Mouse (Mus musculus) lung, embryonic 14.5 days (tissue): ENCODE measurements around the gene Tmem44. TPM values are rescaled to one million over a fixed set of nuclear protein-coding genes. Genes with fewer than 3 reads are reported as not detected.
A peak's percentile ranks its signal among the peaks of the same experiment; 100 is the strongest.

ENCODE experiments used
- ATAC-seq: fragments of 200-750 bp; cut with Nextera tagmentation; 2 replicates; pipeline ENCODE4 v1.8.0; 2017; ENCODE audit warnings: mild to moderate bottlenecking, moderate TSS enrichment, moderate library complexity; ENCODE audit not compliant: insufficient read depth
- DNase-seq: peaks from one replicate; pipeline ENCODE4 v3.0.0-alpha.2; 2015
- H3K27ac ChIP-seq: fragments of 300-500 bp; sonication (generic); 2 replicates; pipeline ENCODE4 v1.5.1; 2014; ENCODE audit warnings: low read depth, mild to moderate bottlenecking, moderate library complexity
- H3K27me3 ChIP-seq: fragments of 300-500 bp; sonication (generic); 2 replicates; pipeline ENCODE4 v1.6.1; 2014; ENCODE audit warnings: low read length, control low read depth; ENCODE audit not compliant: insufficient read depth
- H3K36me3 ChIP-seq: fragments of 300-500 bp; sonication (generic); 2 replicates; pipeline ENCODE4 v1.6.1; 2014; ENCODE audit warnings: control low read depth; ENCODE audit not compliant: insufficient read depth
- H3K4me1 ChIP-seq: fragments of 300-500 bp; sonication (generic); 2 replicates; pipeline ENCODE4 v1.6.1; 2014; ENCODE audit warnings: antibody characterized with exemption, control low read depth; ENCODE audit not compliant: insufficient read depth
- H3K4me2 ChIP-seq: fragments of 300-500 bp; sonication (generic); 2 replicates; pipeline ENCODE4 v1.6.1; 2014; ENCODE audit warnings: mild to moderate bottlenecking
- H3K4me3 ChIP-seq: fragments of 300-500 bp; sonication (generic); 2 replicates; pipeline ENCODE4 v1.5.1; 2014; ENCODE audit warnings: low read depth, low read length
- H3K9ac ChIP-seq: fragments of 300-500 bp; sonication (generic); 2 replicates; pipeline ENCODE4 v1.6.1; 2014
- H3K9me3 ChIP-seq: fragments of 300-500 bp; sonication (generic); 2 replicates; pipeline ENCODE4 v1.6.1; 2016; ENCODE audit warnings: low read depth, low read length, control low read depth
- CTCF ChIP-seq: IDR thresholded peaks from 2 replicates; pipeline ENCODE4 v1.5.1; 2016; ENCODE audit warnings: antibody characterized with exemption, low read depth
- WGBS: fragments of 180-500 bp; shearing (Covaris S2); extraction: QIAGEN DNeasy Blood & Tissue Kit; methylation state at CpG from one replicate; pipeline ENCODE4 v1.1.7; 2014; 5-methylcytosine and 5-hydroxymethylcytosine counted together
- polyA plus RNA-seq: library from polyadenylated mRNA; unstranded; fragments of >200 nt; fragmentation: Nextera tagmentation; extraction: Ambion mirVana; gene quantifications from 2 replicates; pipeline ENCODE4 v1.2.1, GENCODE M21; 2014

Tmem44 gene
- polyA plus RNA-seq, 1 experiment from 2014 or later, result 27.1 TPM

GRCm38 (mm10) chr16:30507120-30507519 is 43.5 kb downstream of the Tmem44 start:
- Histone ChIP-seq H3K9me3 (no peaks in the 10 kb centered on the region), H3K4me1 (peaks cover 11% of the 10 kb centered on the region), H3K4me2 (no peak overlapping the region), H3K4me3 (no peak overlapping the region), H3K27me3 (no peaks in the 10 kb centered on the region; the same call in 1 of the 2 replicates), H3K36me3 (no peaks in the 10 kb centered on the region), H3K9ac (no peak overlapping the region), H3K27ac (no peak overlapping the region)
- no peak for ATAC-seq
- TF ChIP-seq CTCF, result no peak
- WGBS, result 40% methylated on average over 10 of the region's 10 CpGs
- DNase-seq, result no peak

- Histone ChIP-seq H3K4me3 (no peak overlapping the region), H3K4me1 (peaks cover 7% of the 10 kb centered on the region; the same call in 1 of the 2 replicates), H3K4me2 (no peak overlapping the region)
Measured at GRCm38 (mm10) chr16:30505311-30506031, 45.2 kb downstream of the Tmem44 start.

GRCm38 (mm10) chr16:30504856-30505255 is 45.8 kb downstream of the Tmem44 start:
- DNase-seq (no peak), ATAC-seq (no peak)
- H3K4me1 ChIP-seq, result peaks cover 7% of the 10 kb centered on the region; the same call in 1 of the 2 replicates
- H3K4me3 ChIP-seq, result no peak overlapping the region
- H3K27ac ChIP-seq, result no peak overlapping the region
- H3K9me3 ChIP-seq, result no peaks in the 10 kb centered on the region
- no peaks in the 10 kb centered on the region; the same call in 1 of the 2 replicates for H3K27me3 ChIP-seq
- no peak overlapping the region for H3K9ac ChIP-seq
- no peak overlapping the region for H3K4me2 ChIP-seq
- no peaks in the 10 kb centered on the region for H3K36me3 ChIP-seq
- no peak for TF ChIP-seq CTCF
- WGBS, result 68% methylated on average over 4 of the region's 4 CpGs

More at GRCm38 (mm10) chr16:30505311-30506031, 45.2 kb downstream of the Tmem44 start:
- H3K27me3 ChIP-seq, result no peaks in the 10 kb centered on the region; the same call in 1 of the 2 replicates
- no peak for TF ChIP-seq CTCF
- no peaks in the 10 kb centered on the region for H3K9me3 ChIP-seq
- no peak for ATAC-seq
- no peaks in the 10 kb centered on the region for H3K36me3 ChIP-seq
- no peak overlapping the region for H3K27ac ChIP-seq
- no peak for DNase-seq
- WGBS, result 70% methylated on average over 11 of the region's 11 CpGs
- H3K9ac ChIP-seq, result no peak overlapping the region

GRCm38 (mm10) chr16:30503958-30504357 is 46.7 kb downstream of the Tmem44 start:
- Histone ChIP-seq H3K27ac (no peak overlapping the region), H3K4me2 (no peak overlapping the region), H3K27me3 (no peaks in the 10 kb centered on the region; the same call in 1 of the 2 replicates), H3K36me3 (no peaks in the 10 kb centered on the region), H3K4me3 (no peak overlapping the region), H3K4me1 (peaks cover 12% of the 10 kb centered on the region), H3K9ac (no peak overlapping the region), H3K9me3 (no peaks in the 10 kb centered on the region)
- WGBS, result 12% methylated on average over 15 of the region's 15 CpGs
- 0 out of 2 replicates have a peak, but pooled peaks have one; percentile 7 for ATAC-seq
- TF ChIP-seq CTCF, result peak; percentile 86
- peak; percentile 80 for DNase-seq

- Histone ChIP-seq H3K27me3 (no peaks in the 10 kb centered on the region), H3K4me2 (peak overlapping the region; percentile 56), H3K9ac (peak overlapping the region; percentile 28), H3K4me1 (peaks cover 13% of the 10 kb centered on the region), H3K9me3 (no peaks in the 10 kb centered on the region), H3K27ac (peak overlapping the region; percentile 87), H3K4me3 (peak overlapping the region; percentile 6; the same call in 1 of the 2 replicates), H3K36me3 (no peaks in the 10 kb centered on the region)
- 10% methylated on average over 25 of the region's 25 CpGs for WGBS
- no peak for TF ChIP-seq CTCF
- ATAC-seq (peak; percentile 58), DNase-seq (peak; percentile 81)
Measured at GRCm38 (mm10) chr16:30502221-30502891, 48.3 kb downstream of the Tmem44 start.

- H3K4me1 ChIP-seq, result peaks cover 13% of the 10 kb centered on the region
- no peak overlapping the region for H3K9ac ChIP-seq
- 66% methylated on average over 5 of the region's 5 CpGs for WGBS
Measured at GRCm38 (mm10) chr16:30501621-30502020, 49.0 kb downstream of the Tmem44 start.

GRCm38 (mm10) chr16:30500223-30500622 is 50.4 kb downstream of the Tmem44 start:
- Histone ChIP-seq H3K27me3 (no peaks in the 10 kb centered on the region), H3K4me1 (peaks cover 13% of the 10 kb centered on the region), H3K9ac (no peak overlapping the region), H3K4me3 (no peak overlapping the region), H3K27ac (no peak overlapping the region), H3K9me3 (no peaks in the 10 kb centered on the region), H3K4me2 (no peak overlapping the region), H3K36me3 (no peaks in the 10 kb centered on the region)
- DNase-seq, result no peak
- 74% methylated on average over 7 of the region's 7 CpGs for WGBS
- ATAC-seq, result no peak
- TF ChIP-seq CTCF, result no peak

More at GRCm38 (mm10) chr16:30501621-30502020, 49.0 kb downstream of the Tmem44 start:
- no peak for TF ChIP-seq CTCF
- Histone ChIP-seq H3K4me2 (no peak overlapping the region), H3K36me3 (no peaks in the 10 kb centered on the region), H3K9me3 (no peaks in the 10 kb centered on the region), H3K27ac (peak overlapping the region; percentile 87), H3K27me3 (no peaks in the 10 kb centered on the region), H3K4me3 (no peak overlapping the region)
- DNase-seq (no peak), ATAC-seq (no peak)
